Mouse (Mus musculus) NIH3T3 (cell line): ENCODE data around the gene Clec2e.
"Not testable (repeated sequence)": the region's sequence is repeated elsewhere in the genome, so short reads cannot be mapped to it uniquely, and the experiment has no call there.

Experiments used
- DNase-seq: peaks from one replicate; pipeline ENCODE4 v3.0.0-alpha.2; 2012; ENCODE audit warnings: low read depth

Clec2e gene

GRCm38 (mm10) chr6:129100794-129101193 is at the start of gene Clec2e:
TSS of gene Clec2e (minus strand) at chr6:129100913.
- DNase-seq: not testable (repeated sequence)

- DNase-seq: peak; percentile 24
Measured at GRCm38 (mm10) chr6:129146812-129147211, 46.1 kb upstream of the Clec2e start.

GRCm38 (mm10) chr6:129132604-129133341 is 32.1 kb upstream of the Clec2e start:
- no peak for DNase-seq

GRCm38 (mm10) chr6:129126861-129127260 is 26.1 kb upstream of the Clec2e start:
- DNase-seq: no peak

- DNase-seq: not testable (repeated sequence)
Measured at GRCm38 (mm10) chr6:129124531-129124930, 23.8 kb upstream of the Clec2e start.

- no peak for DNase-seq
Measured at GRCm38 (mm10) chr6:129116223-129116622, 15.5 kb upstream of the Clec2e start.

- DNase-seq: not testable (repeated sequence)
Measured at GRCm38 (mm10) chr6:129114237-129114636, 13.5 kb upstream of the Clec2e start.

- DNase-seq: peak; percentile 59
Measured at GRCm38 (mm10) chr6:129113769-129114168, 13.1 kb upstream of the Clec2e start.

GRCm38 (mm10) chr6:129113030-129113673 is 12.4 kb upstream of the Clec2e start:
- no peak for DNase-seq

GRCm38 (mm10) chr6:129112526-129112925 is 11.8 kb upstream of the Clec2e start:
- DNase-seq: no peak

- DNase-seq: no peak
Measured at GRCm38 (mm10) chr6:129107916-129108315, 7.2 kb upstream of the Clec2e start.

GRCm38 (mm10) chr6:129102858-129103555 is 2.3 kb upstream of the Clec2e start:
- DNase-seq: no peak

- DNase-seq: no peak
Measured at GRCm38 (mm10) chr6:129101604-129102003, 891 bp upstream of the Clec2e start.

GRCm38 (mm10) chr6:129097929-129098328 is 2.8 kb downstream of the Clec2e start:
- DNase-seq: no peak

- peak; percentile 83 for DNase-seq
Measured at GRCm38 (mm10) chr6:129095166-129095565, 5.5 kb downstream of the Clec2e start.

- not testable (repeated sequence) for DNase-seq
Measured at GRCm38 (mm10) chr6:129088596-129088995, 12.1 kb downstream of the Clec2e start.

- peak; percentile 84 for DNase-seq
Measured at GRCm38 (mm10) chr6:129088161-129088560, 12.6 kb downstream of the Clec2e start.

- not testable (repeated sequence) for DNase-seq
Measured at GRCm38 (mm10) chr6:129086031-129086430, 14.7 kb downstream of the Clec2e start.

GRCm38 (mm10) chr6:129085098-129085497 is 15.6 kb downstream of the Clec2e start:
- no peak for DNase-seq

- peak; percentile 80 for DNase-seq
Measured at GRCm38 (mm10) chr6:129066986-129067385, 33.7 kb downstream of the Clec2e start.

- DNase-seq: no peak
Measured at GRCm38 (mm10) chr6:129066530-129066929, 34.2 kb downstream of the Clec2e start.

GRCm38 (mm10) chr6:129065857-129066256 is 34.9 kb downstream of the Clec2e start:
- no peak for DNase-seq

GRCm38 (mm10) chr6:129065407-129065806 is 35.3 kb downstream of the Clec2e start:
- no peak for DNase-seq
